Mouse (Mus musculus) lung, adult 2 months (tissue): ENCODE data around the gene Adap1.

Experiments
- CTCF ChIP-seq: fragments of 200-500 bp; IDR thresholded peaks from 2 replicates; pipeline ENCODE4 v1.5.1; 2011; ENCODE audit warnings: mild to moderate bottlenecking, low read length, control low read depth; ENCODE audit not compliant: insufficient read depth
- POLR2A ChIP-seq: fragments of 200-500 bp; IDR thresholded peaks from 2 replicates; pipeline ENCODE4 v1.6.1; 2011; ENCODE audit warnings: low read depth, mild to moderate bottlenecking, control low read depth, low read length, borderline replicate concordance; ENCODE audit errors: extremely low read depth

DNA sequence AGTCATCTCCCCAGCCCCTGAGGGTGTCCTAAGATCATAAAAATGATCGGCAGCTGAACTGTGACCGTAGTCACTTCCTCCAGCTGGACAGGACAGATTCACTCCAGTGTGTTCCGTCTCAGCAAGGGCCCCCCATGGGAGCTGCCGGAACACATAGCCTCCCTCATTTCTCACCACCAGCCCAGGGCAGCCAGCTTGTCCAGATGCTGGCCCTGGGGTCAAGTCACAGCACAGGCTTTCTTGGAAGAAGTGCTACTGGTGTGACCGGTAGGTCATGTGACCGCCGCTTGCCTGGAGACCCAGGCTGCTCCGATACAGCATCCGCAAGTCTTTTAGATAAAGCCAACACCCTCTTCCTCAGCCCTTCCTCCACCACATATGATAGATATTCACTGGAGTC, 11.9 kb downstream of the Adap1 start:
- TF ChIP-seq CTCF (no peak), POLR2A (no peak)
